Mouse (Mus musculus) kidney, adult 8-10 months (tissue): ENCODE measurements around the gene Poc5.

Source experiments
- DNase-seq, 2 experiments: peaks; one replicate each; pipeline ENCODE4 v3.0.0; 2022

Gene Poc5

GRCm38 (mm10) chr13:96432376-96432811 is 44.3 kb downstream of the Poc5 start:
- DNase-seq: peak; percentile 80 to 90

DNA sequence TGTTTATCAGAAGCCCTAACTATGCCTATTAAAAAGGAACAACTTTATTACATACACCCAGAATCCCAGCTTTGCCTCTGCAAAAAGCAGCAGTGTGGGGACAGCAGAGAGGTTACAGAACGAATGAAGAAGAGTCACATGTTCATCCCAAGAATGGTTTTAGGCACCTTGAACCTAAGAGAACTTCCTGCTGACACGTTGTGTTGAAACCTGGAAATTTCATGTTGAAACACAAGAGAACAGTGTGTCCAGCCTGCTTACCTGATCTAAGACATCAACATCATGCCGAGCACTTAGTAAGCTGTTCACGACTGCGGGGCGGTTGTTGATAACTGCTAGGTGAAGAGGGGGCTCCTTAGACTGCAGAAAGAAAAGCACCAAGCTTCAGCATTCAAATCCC is 44.9 kb downstream of the Poc5 start:
- no peak for DNase-seq

GRCm38 (mm10) chr13:96433648-96434190 is 45.6 kb downstream of the Poc5 start:
- DNase-seq: no peak

DNA sequence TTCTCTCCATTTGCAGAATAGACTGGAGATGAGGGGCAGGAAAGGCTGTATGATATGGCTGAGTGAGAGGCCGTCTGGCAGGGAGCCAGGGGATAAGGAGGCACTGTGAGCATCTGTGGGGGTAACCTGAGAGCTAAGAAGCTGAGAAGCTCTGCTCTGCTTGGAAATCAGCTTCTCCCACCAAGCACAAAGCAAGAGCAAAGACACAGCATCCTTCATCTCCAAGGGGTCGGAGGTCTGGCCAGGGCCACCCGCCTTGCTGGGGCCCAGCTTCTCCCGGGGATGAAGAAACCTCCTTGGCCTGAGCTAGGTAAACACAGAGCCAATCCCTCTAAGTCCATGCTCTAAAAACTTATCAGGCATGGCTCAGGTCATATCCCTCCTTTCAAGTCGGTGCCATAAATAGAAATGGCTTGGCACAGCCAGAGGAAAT is 46.8 kb downstream of the Poc5 start:
- no peak for DNase-seq

DNA sequence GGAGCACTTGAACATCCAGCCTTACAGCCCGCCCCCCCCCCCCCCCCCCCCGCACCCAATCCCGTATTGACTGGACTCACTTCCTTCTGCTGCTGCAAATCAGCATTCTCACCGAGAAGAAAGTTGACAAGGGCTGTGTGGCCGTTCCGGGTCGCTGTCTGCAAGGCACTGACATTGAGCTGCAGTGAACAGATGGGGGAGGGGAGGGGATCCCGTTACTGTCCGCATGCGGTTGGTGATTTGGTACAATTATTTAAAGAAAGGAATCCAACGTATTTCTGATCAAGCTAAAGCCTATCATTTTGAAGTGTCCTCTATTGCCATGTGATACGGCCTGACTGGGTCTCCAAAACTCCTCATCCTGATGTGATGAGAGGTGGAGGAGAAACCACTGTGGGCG is 47.7 kb downstream of the Poc5 start:
- peak; percentile 58 to 67 for DNase-seq

GRCm38 (mm10) chr13:96436921-96437320 is 48.8 kb downstream of the Poc5 start:
- no peak for DNase-seq

DNA sequence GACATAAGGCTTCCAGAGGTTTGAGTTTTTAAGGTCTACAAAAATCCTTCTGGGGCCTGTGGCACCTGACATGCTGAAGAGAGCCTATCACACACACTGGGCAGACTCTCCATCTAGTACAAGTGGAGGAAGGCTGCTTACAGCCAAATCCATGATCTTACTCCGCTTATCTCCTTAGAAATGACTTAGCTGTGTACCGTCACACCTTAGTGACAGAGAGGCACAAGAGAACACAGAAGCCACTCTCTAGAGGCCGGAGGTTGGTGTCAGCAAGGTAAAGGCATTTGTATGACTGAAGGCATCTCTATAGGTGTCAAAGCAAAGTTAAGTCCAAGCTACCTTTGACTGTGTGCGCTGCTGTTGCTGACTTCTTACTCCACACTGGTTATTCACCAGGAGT is 52.3 kb downstream of the Poc5 start:
- DNase-seq: no peak

DNA sequence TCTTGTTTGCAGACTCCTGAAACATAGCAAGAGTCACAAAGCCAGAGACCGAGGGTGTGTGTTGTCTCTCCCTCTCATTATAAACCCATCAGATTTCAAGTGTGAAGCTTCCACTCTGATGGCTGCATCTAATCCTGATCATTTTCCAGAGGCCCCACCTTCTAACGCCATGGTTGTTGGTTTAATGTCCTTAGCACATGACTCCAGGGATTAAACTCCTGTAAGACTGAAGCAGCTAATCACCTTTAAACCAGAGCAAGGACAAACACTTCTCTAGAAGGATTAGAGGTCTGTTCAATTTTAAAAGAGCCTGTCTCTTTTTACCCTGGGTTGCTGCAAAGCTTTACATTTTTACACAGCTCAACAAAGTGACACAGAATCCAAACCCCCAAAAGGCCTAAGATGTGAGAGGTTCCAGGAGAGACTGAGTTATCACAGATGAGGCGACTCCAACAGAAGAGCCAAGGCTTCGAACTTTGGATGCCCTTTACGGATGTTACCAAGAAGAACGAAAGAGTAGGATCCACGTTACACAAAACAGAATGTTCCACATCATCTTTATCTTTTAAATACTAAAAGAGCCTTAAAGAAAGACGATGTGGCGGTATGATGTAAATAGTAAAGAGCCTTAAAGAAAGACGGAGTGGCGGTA is 62.2 kb downstream of the Poc5 start:
- DNase-seq: no peak

DNA sequence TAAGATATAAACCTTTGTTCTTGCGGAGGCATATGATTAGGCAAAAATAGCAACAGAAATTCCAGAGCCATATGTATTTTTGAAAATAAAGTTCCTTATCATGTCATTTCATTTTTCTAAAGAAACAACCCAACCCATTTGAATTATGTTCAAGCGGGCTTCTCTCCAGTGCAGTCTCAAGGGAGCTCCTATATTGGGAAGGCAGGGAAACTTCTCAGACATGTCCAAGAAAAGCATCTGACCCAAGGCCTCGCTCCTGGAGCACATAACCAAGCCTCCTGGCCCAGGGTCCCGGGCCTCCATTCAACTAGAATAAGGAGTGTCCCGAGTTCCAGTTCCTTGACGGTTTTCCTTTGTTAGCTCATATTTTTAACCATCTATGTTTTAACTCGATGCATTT is 62.8 kb downstream of the Poc5 start:
- DNase-seq: no peak

DNA sequence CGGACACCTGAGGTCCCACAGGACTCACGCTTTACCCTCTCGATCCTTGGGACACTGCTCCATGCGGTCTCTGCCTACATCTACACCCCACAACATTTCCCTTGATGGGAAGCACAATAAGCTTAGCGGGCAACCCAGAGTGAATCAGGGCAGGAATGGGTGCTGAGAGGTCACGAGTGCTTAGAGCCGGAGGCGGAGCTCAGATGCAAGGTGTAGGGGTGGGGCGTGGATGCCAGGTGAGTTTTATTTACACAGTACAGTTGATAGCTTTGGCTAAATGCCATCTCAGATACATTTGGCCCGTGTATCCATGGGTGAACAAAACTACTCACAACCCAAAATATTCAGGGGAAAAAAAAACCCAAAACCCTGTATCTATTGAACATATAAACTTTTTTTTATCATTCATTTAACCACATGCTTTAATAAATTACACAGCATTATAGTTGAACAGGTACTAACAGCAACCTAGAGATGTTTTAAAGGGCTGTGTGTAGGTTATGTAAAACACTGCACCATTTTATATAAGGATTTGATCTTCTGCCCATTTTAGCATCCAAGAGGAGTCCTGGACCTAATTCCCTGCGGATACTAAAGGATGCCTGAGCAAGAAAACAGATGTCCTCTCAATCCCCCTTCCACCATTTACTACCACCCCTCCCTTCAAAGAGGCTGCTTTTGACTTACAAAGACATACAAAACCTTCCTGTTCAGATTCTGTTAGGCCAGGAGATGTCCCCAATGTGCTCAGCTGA is 63.5 kb downstream of the Poc5 start:
- no peak for DNase-seq

GRCm38 (mm10) chr13:96452621-96453020 is 64.5 kb downstream of the Poc5 start:
- no peak for DNase-seq

DNA sequence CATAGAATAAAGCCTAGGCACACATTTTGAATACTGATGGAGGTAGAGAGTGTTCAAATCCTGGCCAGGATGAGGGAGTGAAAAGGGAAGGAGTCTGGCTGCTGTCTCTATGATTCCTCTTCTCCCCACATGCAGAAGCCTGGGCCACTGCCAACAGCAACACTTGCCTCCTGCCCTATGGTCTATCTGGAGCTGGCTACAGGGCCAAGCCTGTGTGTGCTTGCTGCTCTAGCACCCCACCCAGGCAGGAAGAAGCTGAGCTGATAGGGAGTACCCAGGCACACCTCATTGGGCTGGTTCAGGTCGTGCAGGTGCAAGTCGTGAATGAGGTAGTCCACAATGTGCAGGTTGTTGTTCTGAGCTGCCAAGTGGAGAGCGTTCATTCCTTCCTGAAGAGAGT is 66.2 kb downstream of the Poc5 start:
- DNase-seq: no peak

DNA sequence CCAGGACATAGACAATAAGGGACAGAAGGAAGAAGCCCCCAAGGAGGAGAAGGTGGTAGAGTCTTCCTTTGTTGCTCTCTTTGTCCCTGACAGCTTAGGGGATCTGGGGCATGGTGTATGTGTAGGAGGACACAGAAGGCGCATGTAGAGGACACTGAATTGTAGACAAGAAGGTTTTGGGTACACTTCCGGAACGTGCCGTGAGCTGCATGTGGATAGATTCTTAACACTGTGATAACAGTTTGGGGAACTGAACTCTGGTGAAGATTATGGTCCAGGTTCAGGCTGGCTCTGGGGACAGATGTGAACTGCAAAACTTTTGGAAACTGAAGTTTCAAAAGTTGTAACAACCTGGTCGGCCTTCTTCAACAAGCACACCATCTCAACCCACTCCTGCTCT is 69.5 kb downstream of the Poc5 start:
- no peak for DNase-seq

GRCm38 (mm10) chr13:96458018-96458417 is 69.9 kb downstream of the Poc5 start:
- no peak for DNase-seq

- DNase-seq: no peak
Measured at GRCm38 (mm10) chr13:96458606-96459005, 70.5 kb downstream of the Poc5 start.

- DNase-seq: no peak
Measured at GRCm38 (mm10) chr13:96462644-96463043, 74.5 kb downstream of the Poc5 start.

DNA sequence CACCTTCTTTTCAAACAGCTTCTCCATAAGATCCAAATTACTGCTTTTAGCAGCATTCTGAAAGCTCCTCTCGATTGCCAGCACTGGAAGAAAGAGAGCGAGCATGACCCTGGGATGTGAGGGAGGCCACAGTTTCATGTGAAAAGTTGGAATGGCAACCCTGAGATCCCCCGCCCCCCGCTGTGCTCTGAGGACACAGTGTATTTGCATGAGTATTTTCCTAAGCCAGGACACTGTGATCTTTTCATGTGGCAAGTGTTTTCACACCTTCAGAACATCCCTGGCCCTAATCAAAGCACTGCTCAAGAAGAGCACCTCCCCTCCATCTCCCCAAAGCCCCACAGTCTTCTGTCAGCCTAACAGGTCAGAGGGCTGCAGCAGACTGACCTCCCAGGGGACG is 77.2 kb downstream of the Poc5 start:
- no peak for DNase-seq
